Mouse (Mus musculus): ENCODE measurements around the gene Gm45234. TPM values are rescaled to one million over a fixed set of nuclear protein-coding genes. Genes with fewer than 3 reads are reported as not detected.

The Gm45234 gene
- polyA plus RNA-seq, 1 experiment from 2014 or later: not detected

- Histone ChIP-seq H3K9me3 (replicated peaks) (no peaks in the 10 kb centered on the region), H3K27me3 (replicated peaks) (no peaks in the 10 kb centered on the region), H3K4me1 (replicated peaks) (peaks cover 27% of the 10 kb centered on the region), H3K27ac (ENCODE audit: poor library complexity, severe bottlenecking) (0 out of 2 replicates have a peak overlapping the region, but pooled peaks have one; percentile 98), H3K36me3 (peaks cover 25% of the 10 kb centered on the region), H3K4me2 (peak overlapping the region; percentile 11; the same call in 1 of the 2 replicates), H3K9ac (peak overlapping the region; percentile 29), H3K4me3 (no peak overlapping the region)
- ATAC-seq (ENCODE audit: insufficient number of reproducible peaks, low FRiP score): no peak
- WGBS: 83% methylated on average over 10 of the region's 10 CpGs
Measured at GRCm38 (mm10) chr6:124739231-124739796, 16.5 kb downstream of the Gm45234 start.

- Histone ChIP-seq H3K4me1 (replicated peaks) (peaks cover 27% of the 10 kb centered on the region), H3K4me2 (peak within 1 kb of the TSS; percentile 11), H3K27ac (ENCODE audit: poor library complexity, severe bottlenecking) (0 out of 2 replicates have a peak within 1 kb of the TSS, but pooled peaks have one; percentile 98), H3K4me3 (no peak within 1 kb of the TSS), H3K27me3 (replicated peaks) (no peaks in the 10 kb centered on the region), H3K9me3 (replicated peaks) (no peaks in the 10 kb centered on the region), H3K36me3 (peaks cover 17% of the 10 kb centered on the region), H3K9ac (peak within 1 kb of the TSS; percentile 29)
- 26% methylated on average over 15 of the region's 15 CpGs for WGBS
- no peak for ATAC-seq (ENCODE audit: insufficient number of reproducible peaks, low FRiP score)
Measured at GRCm38 (mm10) chr6:124738511-124739023, 17.3 kb downstream of the Gm45234 start, which contains the start of gene Ptpn6. TSS of gene Ptpn6 (minus strand) at chr6:124738714.

GRCm38 (mm10) chr6:124737040-124737439, 18.8 kb downstream of the Gm45234 start:
- H3K27ac ChIP-seq (ENCODE audit: poor library complexity, severe bottlenecking): no peak overlapping the region
- H3K4me2 ChIP-seq: no peak overlapping the region
- no peaks in the 10 kb centered on the region for H3K27me3 ChIP-seq (replicated peaks)
- H3K9me3 ChIP-seq (replicated peaks): no peaks in the 10 kb centered on the region
- ATAC-seq (ENCODE audit: insufficient number of reproducible peaks, low FRiP score): no peak
- H3K36me3 ChIP-seq: peaks cover 7% of the 10 kb centered on the region
- no peak overlapping the region for H3K9ac ChIP-seq
- WGBS: 88% methylated on average over 11 of the region's 11 CpGs
- H3K4me1 ChIP-seq (replicated peaks): peaks cover 26% of the 10 kb centered on the region
- H3K4me3 ChIP-seq: no peak overlapping the region

GRCm38 (mm10) chr6:124734417-124734816, 21.4 kb downstream of the Gm45234 start:
- Histone ChIP-seq H3K9me3 (replicated peaks) (no peaks in the 10 kb centered on the region), H3K4me2 (no peak overlapping the region), H3K27ac (ENCODE audit: poor library complexity, severe bottlenecking) (no peak overlapping the region), H3K36me3 (peaks cover 7% of the 10 kb centered on the region), H3K4me1 (replicated peaks) (peaks cover 14% of the 10 kb centered on the region), H3K27me3 (replicated peaks) (no peaks in the 10 kb centered on the region), H3K9ac (no peak overlapping the region), H3K4me3 (no peak overlapping the region)
- 87% methylated on average over 3 of the region's 3 CpGs for WGBS
- ATAC-seq (ENCODE audit: insufficient number of reproducible peaks, low FRiP score): no peak

GRCm38 (mm10) chr6:124732476-124733370, 23.1 kb downstream of the Gm45234 start:
- 0 out of 2 replicates have a peak overlapping the region, but pooled peaks have one; percentile 16 for H3K9ac ChIP-seq
- ATAC-seq (ENCODE audit: insufficient number of reproducible peaks, low FRiP score): peak; percentile 52; the same call in 1 of the 2 replicates
- no peak overlapping the region; the same call in 1 of the 2 replicates for H3K4me2 ChIP-seq
- 0 out of 2 replicates have a peak overlapping the region, but pooled peaks have one; percentile 1 for H3K4me3 ChIP-seq
- 60% methylated on average over 19 of the region's 19 CpGs for whole genome bisulfite sequencing
- no peaks in the 10 kb centered on the region; the same call in 1 of the 2 replicates for H3K4me1 ChIP-seq (replicated peaks)
- no peak overlapping the region for H3K27ac ChIP-seq (ENCODE audit: poor library complexity, severe bottlenecking)
- H3K27me3 ChIP-seq (replicated peaks): no peaks in the 10 kb centered on the region
- no peaks in the 10 kb centered on the region for H3K36me3 ChIP-seq
- H3K9me3 ChIP-seq (replicated peaks): no peaks in the 10 kb centered on the region

- no peaks in the 10 kb centered on the region for H3K27me3 ChIP-seq (replicated peaks)
- no peak overlapping the region for H3K4me2 ChIP-seq
- no peak overlapping the region for H3K4me3 ChIP-seq
- no peaks in the 10 kb centered on the region for H3K9me3 ChIP-seq (replicated peaks)
- H3K27ac ChIP-seq (ENCODE audit: poor library complexity, severe bottlenecking): no peak overlapping the region
- 80% methylated on average over 7 of the region's 7 CpGs for WGBS
- H3K4me1 ChIP-seq (replicated peaks): no peaks in the 10 kb centered on the region; the same call in 1 of the 2 replicates
- H3K9ac ChIP-seq: no peak overlapping the region
- no peaks in the 10 kb centered on the region for H3K36me3 ChIP-seq
- ATAC-seq (ENCODE audit: insufficient number of reproducible peaks, low FRiP score): no peak
Measured at GRCm38 (mm10) chr6:124731038-124731437, 24.8 kb downstream of the Gm45234 start.

GRCm38 (mm10) chr6:124729850-124730705, 25.7 kb downstream of the Gm45234 start:
- WGBS: 71% methylated on average over 8 of the region's 8 CpGs
- H3K27me3 ChIP-seq (replicated peaks): no peaks in the 10 kb centered on the region
- H3K4me1 ChIP-seq (replicated peaks): no peaks in the 10 kb centered on the region; the same call in 1 of the 2 replicates
- H3K4me3 ChIP-seq: no peak overlapping the region
- H3K9ac ChIP-seq: no peak overlapping the region
- ATAC-seq (ENCODE audit: insufficient number of reproducible peaks, low FRiP score): no peak
- H3K9me3 ChIP-seq (replicated peaks): no peaks in the 10 kb centered on the region
- H3K27ac ChIP-seq (ENCODE audit: poor library complexity, severe bottlenecking): no peak overlapping the region
- no peak overlapping the region for H3K4me2 ChIP-seq
- H3K36me3 ChIP-seq: no peaks in the 10 kb centered on the region

- Histone ChIP-seq H3K27ac (ENCODE audit: poor library complexity, severe bottlenecking) (no peak overlapping the region), H3K4me3 (no peak overlapping the region), H3K4me1 (replicated peaks) (no peaks in the 10 kb centered on the region; the same call in 1 of the 2 replicates), H3K9me3 (replicated peaks) (no peaks in the 10 kb centered on the region), H3K4me2 (no peak overlapping the region), H3K27me3 (replicated peaks) (no peaks in the 10 kb centered on the region), H3K9ac (no peak overlapping the region), H3K36me3 (no peaks in the 10 kb centered on the region)
- WGBS: 82% methylated on average over 10 of the region's 10 CpGs
- ATAC-seq (ENCODE audit: insufficient number of reproducible peaks, low FRiP score): no peak
Measured at GRCm38 (mm10) chr6:124728621-124729020, 27.2 kb downstream of the Gm45234 start.

GRCm38 (mm10) chr6:124724472-124724871, 31.3 kb downstream of the Gm45234 start:
- no peak overlapping the region for H3K4me2 ChIP-seq
- no peak overlapping the region for H3K27ac ChIP-seq (ENCODE audit: poor library complexity, severe bottlenecking)
- no peak overlapping the region for H3K4me3 ChIP-seq
- H3K9ac ChIP-seq: no peak overlapping the region
- no peaks in the 10 kb centered on the region for H3K9me3 ChIP-seq (replicated peaks)
- WGBS: 82% methylated on average over 10 of the region's 10 CpGs
- H3K4me1 ChIP-seq (replicated peaks): peaks cover 4% of the 10 kb centered on the region
- no peaks in the 10 kb centered on the region for H3K36me3 ChIP-seq
- no peaks in the 10 kb centered on the region for H3K27me3 ChIP-seq (replicated peaks)
- ATAC-seq (ENCODE audit: insufficient number of reproducible peaks, low FRiP score): no peak

GRCm38 (mm10) chr6:124723541-124723940, 32.3 kb downstream of the Gm45234 start:
- WGBS: 72% methylated on average over 8 of the region's 8 CpGs
- H3K36me3 ChIP-seq: no peaks in the 10 kb centered on the region
- no peak overlapping the region for H3K27ac ChIP-seq (ENCODE audit: poor library complexity, severe bottlenecking)
- H3K4me2 ChIP-seq: no peak overlapping the region
- no peaks in the 10 kb centered on the region for H3K9me3 ChIP-seq (replicated peaks)
- no peak for ATAC-seq (ENCODE audit: insufficient number of reproducible peaks, low FRiP score)
- no peak overlapping the region for H3K4me3 ChIP-seq
- no peaks in the 10 kb centered on the region for H3K27me3 ChIP-seq (replicated peaks)
- no peak overlapping the region for H3K9ac ChIP-seq
- H3K4me1 ChIP-seq (replicated peaks): peaks cover 13% of the 10 kb centered on the region
